Mouse (Mus musculus): Measurements from ENCODE around the gene Dscam.

DNA sequence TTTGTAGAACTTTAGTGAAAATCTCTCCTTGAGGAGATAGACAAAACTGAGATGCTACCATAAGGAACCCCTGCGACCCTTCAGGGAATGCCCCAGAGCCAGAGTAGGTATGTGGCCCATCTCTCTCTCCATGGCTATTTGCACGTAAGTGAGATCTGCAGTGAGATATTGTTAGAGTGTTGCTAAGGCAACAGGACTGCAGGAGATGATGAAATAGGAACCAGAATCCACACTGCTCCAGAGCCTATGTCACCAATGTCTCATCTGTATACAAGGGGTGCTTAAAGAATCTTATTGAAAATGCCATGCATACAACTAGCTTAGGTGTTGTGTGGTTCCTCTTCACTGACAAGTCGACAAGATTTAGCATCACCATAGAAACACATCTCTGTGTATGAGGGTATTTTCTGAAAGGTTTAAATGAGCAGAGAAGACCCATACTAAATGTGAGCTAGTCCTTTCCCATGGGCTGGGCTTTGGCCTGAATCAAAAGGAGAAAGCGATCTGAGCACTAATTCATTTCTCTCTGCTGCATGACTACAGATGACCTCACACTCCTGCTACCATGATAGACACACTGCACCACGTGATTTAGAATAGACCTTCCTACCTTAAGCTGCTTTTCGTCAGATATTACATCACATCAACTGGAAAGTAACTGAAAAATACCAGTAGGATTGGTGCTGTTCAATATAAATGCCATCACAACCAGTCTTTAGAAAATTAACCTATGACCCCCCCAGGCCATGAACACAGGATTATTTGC, 95.2 kb downstream of the Dscam start:
- TF ChIP-seq CTCF (IDR thresholded peaks at IDR 0.05; ENCODE audit: low read depth, low read length) (no peak), POLR2A (IDR thresholded peaks at IDR 0.05; ENCODE audit: insufficient read depth, low read length) (no peak)
